ENCODE assay signal across 18 mouse cellular contexts in genomic region chr17:78075892-78076291, GRCm38 (mm10).
"Had no signal": no experiment of that assay in that cellular context is flagged by ENCODE, and none has a peak within 500 bp of the region (broad histone marks: within the 10 kb centered on the region; RNA-seq: fewer than 3 reads in every experiment).

No protein-coding gene starts in this region.

- DNase-seq: liver, postnatal 0 days; lung, adult 2 months; lung, postnatal 14 days; lung, postnatal 36 days; midbrain, embryonic 14.5 days; right cerebral cortex, postnatal 14 days; thymus, adult 2 months; thymus, postnatal 25 days; thymus, postnatal 4 days had no signal

- H3K4me3 ChIP-seq: lung, embryonic 15.5 days; megakaryocyte, embryonic 14.5 days; midbrain, embryonic 12.5 days; neural tube, embryonic 12.5 days; stomach, embryonic 15.5 days had no signal

- ATAC-seq: liver, postnatal 0 days; lung, postnatal 0 days; midbrain, embryonic 16.5 days had no signal

- H3K27me3 ChIP-seq: lung, embryonic 15.5 days; megakaryocyte, embryonic 14.5 days; midbrain, embryonic 12.5 days; neural tube, embryonic 12.5 days; stomach, embryonic 15.5 days had no signal

- H3K4me2 ChIP-seq: lung, embryonic 15.5 days; midbrain, embryonic 12.5 days; neural tube, embryonic 12.5 days; stomach, embryonic 15.5 days had no signal

- H3K4me1 ChIP-seq: lung, embryonic 15.5 days; megakaryocyte, embryonic 14.5 days; midbrain, embryonic 12.5 days; neural tube, embryonic 12.5 days; stomach, embryonic 15.5 days had no signal

- H3K27ac ChIP-seq: lung, embryonic 15.5 days; macrophage; midbrain, embryonic 12.5 days; neural tube, embryonic 12.5 days; stomach, embryonic 15.5 days; stomach, postnatal 0 days had no signal

- H3K36me3 ChIP-seq: lung, embryonic 15.5 days; midbrain, embryonic 12.5 days; neural tube, embryonic 12.5 days; stomach, embryonic 15.5 days had no signal

- H3K9me3 ChIP-seq: lung, embryonic 15.5 days; megakaryocyte, embryonic 14.5 days; midbrain, embryonic 12.5 days; neural tube, embryonic 12.5 days; stomach, embryonic 15.5 days had no signal

- H3K9ac ChIP-seq: liver, postnatal 0 days; lung, embryonic 15.5 days; midbrain, embryonic 12.5 days; neural tube, embryonic 12.5 days; stomach, embryonic 15.5 days had no signal
